26 mouse cellular contexts compared by ENCODE assay signal in genomic region chr12:69856398-69856797, GRCm38 (mm10).
"Had no signal": no experiment of that assay in that cellular context is flagged by ENCODE, and none has a peak within 500 bp of the region (broad histone marks: within the 10 kb centered on the region; RNA-seq: fewer than 3 reads in every experiment).

No protein-coding gene starts in this region.

- H3K27me3 ChIP-seq: heart, embryonic 13.5 days; heart, embryonic 15.5 days; hindbrain, embryonic 13.5 days; hindbrain, embryonic 15.5 days; kidney, embryonic 15.5 days; limb, embryonic 13.5 days; limb, embryonic 15.5 days; liver, embryonic 12.5 days had no signal

- H3K4me3 ChIP-seq: gastrocnemius, adult 2 months; heart, embryonic 13.5 days; heart, embryonic 15.5 days; hindbrain, embryonic 13.5 days; hindbrain, embryonic 15.5 days; kidney, embryonic 15.5 days; limb, embryonic 13.5 days; limb, embryonic 15.5 days; liver, embryonic 12.5 days had no signal

- ATAC-seq: forebrain, embryonic 16.5 days; hindbrain, postnatal 0 days; intestine, embryonic 16.5 days; liver, embryonic 12.5 days had no signal

- H3K4me1 ChIP-seq: hindbrain, embryonic 13.5 days; hindbrain, embryonic 15.5 days; kidney, embryonic 15.5 days; limb, embryonic 15.5 days had no signal

- H3K9ac ChIP-seq: heart, embryonic 13.5 days; heart, embryonic 15.5 days; hindbrain, embryonic 13.5 days; hindbrain, embryonic 15.5 days; kidney, embryonic 15.5 days; limb, embryonic 13.5 days; limb, embryonic 15.5 days; liver, embryonic 12.5 days; liver, embryonic 14.5 days had no signal

- DNase-seq: gastrocnemius, adult 2 months; gastrocnemius, postnatal 10 days; gastrocnemius, postnatal 36 days; heart, postnatal 14 days; heart, postnatal 36 days; kidney, adult 11 months; kidney, adult 2 months; kidney, adult 9 months; kidney, postnatal 14 days; kidney, postnatal 36 days; layer of hippocampus, adult 9-11 months; layer of hippocampus, postnatal 36 days; left cerebral cortex, postnatal 4 days had no signal

- H3K27ac ChIP-seq: gastrocnemius, adult 2 months; heart, embryonic 13.5 days; heart, embryonic 15.5 days; hindbrain, embryonic 13.5 days; hindbrain, embryonic 15.5 days; hindbrain, postnatal 0 days; kidney, embryonic 15.5 days; kidney, postnatal 0 days; limb, embryonic 13.5 days; limb, embryonic 15.5 days had no signal
